Mouse (Mus musculus) CH12F3 (cell line): ENCODE data around the gene Slc4a10.
"Not testable (repeated sequence)": the region's sequence is repeated elsewhere in the genome, so short reads cannot be mapped to it uniquely, and the experiment has no call there.

Experiments
- in situ Hi-C: fragments of 300-500 bp; cut with MboI; formaldehyde crosslinking; loops from 2 replicates; pipeline ENCODE4 v1.14.3; 2020; ENCODE audit warnings: low sequenced_read_pairs

Gene Slc4a10

GRCm38 (mm10) chr2:62046421-62046845, at the start of gene Slc4a10:
Gene Slc4a10 (plus strand): TSS chr2:62046462.
- in situ Hi-C loops, result no loop called here

- in situ Hi-C loops, result not testable (repeated sequence)
Observed at GRCm38 (mm10) chr2:62001251-62001650, 45.0 kb upstream of the Slc4a10 start.

GRCm38 (mm10) chr2:62018209-62018608, 28.1 kb upstream of the Slc4a10 start:
- in situ Hi-C loops, result no loop called here

DNA sequence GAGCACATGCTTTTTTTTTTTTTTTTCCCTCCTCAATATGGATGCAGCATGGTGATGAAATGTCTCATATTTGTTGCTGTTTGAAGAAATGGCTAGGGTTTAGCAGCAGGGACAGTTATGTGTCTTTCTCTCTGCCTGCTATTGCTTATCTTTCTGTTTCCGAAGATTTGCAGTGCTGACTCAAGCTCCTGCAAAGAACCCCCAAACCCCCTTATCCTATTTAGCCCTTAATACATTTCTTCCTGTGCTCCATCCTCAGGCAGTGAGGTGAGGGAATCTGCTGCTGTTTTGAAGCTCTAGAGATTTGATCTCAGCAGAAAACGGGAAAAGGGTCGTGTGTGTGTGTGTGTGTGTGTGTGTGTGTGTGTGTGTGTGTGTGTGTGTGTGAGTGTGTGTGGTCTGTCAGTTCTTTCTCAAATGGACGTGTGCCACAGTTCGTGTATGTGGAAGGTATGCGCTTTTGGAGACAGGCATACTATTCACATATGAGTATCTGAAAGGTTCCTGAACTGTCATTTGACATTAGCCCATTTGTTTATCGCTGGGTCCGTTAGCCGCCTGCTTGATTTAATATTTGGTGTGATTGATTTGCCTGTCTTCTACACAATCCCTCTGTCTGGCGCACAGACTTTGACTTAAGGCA, 720 bp downstream of the Slc4a10 start:
- in situ Hi-C loops, result no loop called here

GRCm38 (mm10) chr2:62047504-62048005, 1.3 kb downstream of the Slc4a10 start:
- in situ Hi-C loops, result no loop called here

DNA sequence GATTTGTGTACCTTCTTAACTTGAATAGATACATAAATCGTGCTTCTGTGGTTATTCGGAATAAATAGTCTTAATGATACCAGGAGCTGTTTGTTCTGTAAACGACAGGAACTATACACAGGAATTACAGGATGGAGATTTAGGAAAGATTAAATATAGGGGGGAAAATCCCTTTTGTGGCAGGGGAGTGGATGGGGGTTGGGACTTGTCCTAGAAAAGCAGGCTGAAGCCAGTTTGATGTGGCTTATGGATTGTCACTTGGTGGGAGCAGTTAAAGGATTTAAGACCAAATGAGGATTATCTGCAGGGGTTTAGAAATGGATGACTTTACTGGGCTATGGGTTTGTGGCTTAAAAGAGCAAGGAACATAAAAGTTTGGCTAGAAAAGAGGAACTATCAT, 1.9 kb downstream of the Slc4a10 start:
- in situ Hi-C loops, result no loop called here

DNA sequence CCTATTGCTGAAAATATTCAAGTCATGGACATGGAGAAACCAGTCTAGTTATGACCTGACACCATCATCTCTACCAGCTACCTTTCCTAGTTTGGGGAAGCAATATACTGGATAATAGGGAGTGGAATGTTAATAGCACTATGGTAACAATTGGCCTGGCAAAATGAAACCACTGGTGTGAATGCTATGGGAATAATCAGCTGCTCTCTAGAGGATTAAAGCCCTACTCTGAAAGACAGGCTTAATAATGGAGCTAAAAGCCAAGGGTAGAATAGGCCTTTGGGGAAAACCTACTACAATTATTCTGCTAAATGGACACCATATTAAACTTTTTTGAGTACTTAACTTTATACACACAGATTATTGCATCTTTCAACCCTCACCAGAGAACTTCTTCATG, 30.2 kb downstream of the Slc4a10 start:
- in situ Hi-C loops, result no loop called here

DNA sequence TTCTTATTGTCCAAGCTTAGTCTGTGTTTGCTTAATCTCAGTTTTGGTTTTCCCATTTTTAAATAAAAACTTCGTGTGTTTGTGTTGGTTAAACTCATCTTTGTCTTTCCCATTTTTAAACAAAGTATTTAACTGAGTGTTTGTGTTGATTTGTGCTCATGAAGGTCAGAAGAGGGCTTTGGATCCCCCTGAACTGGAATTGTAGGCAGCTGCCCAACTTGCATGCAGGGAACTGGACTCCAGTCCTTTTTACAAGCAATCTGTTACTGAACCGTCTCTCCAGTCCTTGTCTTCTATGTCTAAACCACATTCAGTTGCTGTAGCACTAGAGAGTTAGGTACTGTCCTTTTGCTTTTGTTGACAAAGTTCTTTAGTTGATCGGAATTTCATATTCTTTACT, 41.3 kb downstream of the Slc4a10 start:
- in situ Hi-C loops, result no loop called here

DNA sequence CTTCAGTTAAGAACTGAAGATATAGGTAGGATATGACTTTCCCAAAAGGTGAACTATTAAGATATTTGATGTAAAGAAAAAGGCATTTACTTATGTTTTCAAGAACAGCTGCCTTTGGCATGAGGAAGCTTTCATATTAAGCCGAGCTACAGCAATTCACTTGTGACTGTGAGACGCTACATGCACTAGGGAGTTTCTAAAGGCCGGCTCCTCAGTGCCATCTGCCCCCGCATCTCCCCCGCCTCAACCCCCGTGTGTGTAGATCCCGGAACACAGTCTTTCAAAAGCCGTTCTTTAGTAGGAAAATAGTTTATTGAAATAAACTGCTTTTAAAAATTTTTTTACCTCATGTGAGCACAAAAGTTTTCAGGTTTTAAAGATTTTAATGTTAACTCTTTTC, 42.5 kb downstream of the Slc4a10 start:
- in situ Hi-C loops, result no loop called here

- in situ Hi-C loops, result no loop called here
Observed at GRCm38 (mm10) chr2:62089208-62089607, 42.9 kb downstream of the Slc4a10 start.

GRCm38 (mm10) chr2:62100526-62100925, 54.3 kb downstream of the Slc4a10 start:
- in situ Hi-C loops, result no loop called here

- in situ Hi-C loops, result no loop called here
Observed at GRCm38 (mm10) chr2:62115346-62115745, 69.1 kb downstream of the Slc4a10 start.

DNA sequence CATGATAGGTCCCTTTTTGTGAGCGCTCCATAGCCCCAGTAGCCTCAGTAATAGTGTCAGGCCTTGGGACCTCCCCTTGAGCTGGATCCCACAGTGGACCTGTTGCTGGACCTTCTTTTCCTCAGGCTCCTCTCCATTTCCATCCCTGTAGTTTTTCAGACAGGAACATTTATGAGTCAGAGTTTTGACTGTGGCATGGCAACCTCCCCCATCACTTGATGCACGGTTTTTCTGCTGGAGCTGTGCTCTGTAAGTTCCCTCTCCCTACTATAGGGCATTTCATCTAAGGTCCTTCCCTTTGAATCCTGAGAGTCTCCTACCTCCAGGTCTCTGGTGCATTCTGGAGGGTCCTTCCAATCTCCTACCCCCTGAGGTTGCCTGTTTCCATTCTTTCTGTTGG, 83.7 kb downstream of the Slc4a10 start:
- in situ Hi-C loops, result no loop called here

DNA sequence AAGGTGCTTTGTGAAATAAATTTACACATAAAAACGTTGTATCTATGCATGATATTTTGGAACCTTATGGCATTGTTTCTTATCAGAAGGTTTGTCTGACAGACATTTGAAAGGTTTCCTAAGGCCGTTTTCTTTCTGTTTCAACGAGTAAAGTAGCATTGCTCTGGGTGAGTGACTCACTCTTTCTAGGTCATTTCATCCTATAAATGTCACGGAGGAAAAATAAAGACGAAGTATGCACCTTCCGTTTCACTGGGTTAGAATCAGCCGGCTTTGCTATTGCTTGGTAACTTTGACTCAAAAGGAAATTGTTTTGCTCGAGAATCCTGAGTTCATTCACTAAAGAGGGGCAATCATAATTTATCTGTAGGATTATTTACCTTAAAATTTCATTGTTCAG, 88.6 kb downstream of the Slc4a10 start:
- in situ Hi-C loops, result no loop called here

DNA sequence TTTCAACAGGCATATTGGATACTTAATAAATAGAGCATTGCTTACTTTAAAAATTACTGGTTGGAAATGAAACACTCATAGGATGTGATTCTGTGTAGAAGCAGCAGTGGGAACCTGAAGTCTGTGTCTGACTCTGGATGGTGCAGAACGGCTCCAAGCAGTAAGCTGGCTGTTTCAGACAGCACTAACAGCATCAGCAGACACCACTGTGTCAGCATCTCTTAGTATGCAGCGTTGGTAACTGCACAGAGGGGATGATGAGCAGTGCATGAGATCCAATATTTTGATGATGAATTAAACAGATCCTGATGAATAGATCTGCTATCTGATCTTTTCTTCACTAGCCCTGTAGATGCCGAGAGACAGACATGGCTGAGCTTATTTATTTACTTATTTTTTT, 101.4 kb downstream of the Slc4a10 start:
- in situ Hi-C loops, result no loop called here

- in situ Hi-C loops, result no loop called here
Observed at GRCm38 (mm10) chr2:62149421-62149820, 103.2 kb downstream of the Slc4a10 start.

DNA sequence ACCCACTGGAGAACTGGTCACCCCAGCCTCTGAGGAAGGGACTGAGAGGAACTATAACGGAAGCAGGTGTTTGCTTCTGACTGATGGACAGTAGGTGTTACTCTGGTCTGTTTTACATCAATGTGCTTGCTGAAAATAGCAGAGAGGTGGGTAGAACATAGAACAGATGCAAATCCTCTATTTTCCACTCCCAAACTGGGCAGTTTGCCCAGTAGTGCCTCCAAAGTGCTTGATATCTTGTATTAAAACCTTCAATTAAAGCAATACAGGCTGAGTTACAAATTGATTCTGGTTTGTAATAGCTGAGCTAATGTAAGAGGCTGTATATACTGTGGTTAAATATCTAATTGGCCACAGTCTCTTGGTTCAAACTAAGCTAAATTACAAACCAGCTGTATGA, 104.6 kb downstream of the Slc4a10 start:
- in situ Hi-C loops, result no loop called here

DNA sequence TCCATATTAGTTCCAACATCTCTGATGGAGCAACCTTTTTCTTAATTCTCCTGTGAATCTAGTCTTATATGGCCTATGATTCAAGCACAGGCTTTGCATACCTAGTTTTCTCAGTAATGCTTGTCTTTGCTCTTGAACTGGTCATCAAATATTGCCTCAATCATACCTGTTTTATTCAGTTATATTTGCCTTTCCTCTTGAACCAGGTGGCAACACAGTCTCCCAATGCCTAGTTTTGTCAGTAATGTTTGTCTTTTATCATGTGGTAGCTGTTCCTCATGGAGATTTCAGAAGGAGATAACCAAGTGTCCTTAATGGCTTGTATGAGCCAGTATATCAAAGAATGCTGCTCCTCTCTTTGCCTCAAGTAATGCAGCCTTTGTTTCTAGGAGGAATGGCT, 163.8 kb downstream of the Slc4a10 start:
- in situ Hi-C loops, result no loop called here

GRCm38 (mm10) chr2:62211106-62211505, 164.8 kb downstream of the Slc4a10 start:
- in situ Hi-C loops, result no loop called here

DNA sequence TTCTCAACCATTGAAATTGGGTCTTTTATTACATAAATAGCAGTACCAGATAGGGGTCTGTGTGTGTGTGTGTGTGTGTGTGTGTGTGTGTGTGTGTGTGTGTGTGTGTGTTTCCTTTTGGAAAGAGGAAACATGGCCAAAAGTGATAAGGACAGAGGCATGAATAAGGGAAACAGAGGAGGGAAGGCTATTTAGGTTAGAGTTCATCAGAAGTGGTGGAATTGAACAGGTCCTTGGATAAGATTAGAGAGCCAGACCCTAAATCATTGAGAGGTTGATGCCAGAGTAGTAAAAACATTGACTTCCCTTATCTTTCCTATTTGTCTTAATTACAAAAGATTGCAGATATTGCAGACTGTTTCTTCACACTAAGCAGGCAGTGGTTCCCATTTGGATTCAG, 181.3 kb downstream of the Slc4a10 start:
- in situ Hi-C loops, result no loop called here

DNA sequence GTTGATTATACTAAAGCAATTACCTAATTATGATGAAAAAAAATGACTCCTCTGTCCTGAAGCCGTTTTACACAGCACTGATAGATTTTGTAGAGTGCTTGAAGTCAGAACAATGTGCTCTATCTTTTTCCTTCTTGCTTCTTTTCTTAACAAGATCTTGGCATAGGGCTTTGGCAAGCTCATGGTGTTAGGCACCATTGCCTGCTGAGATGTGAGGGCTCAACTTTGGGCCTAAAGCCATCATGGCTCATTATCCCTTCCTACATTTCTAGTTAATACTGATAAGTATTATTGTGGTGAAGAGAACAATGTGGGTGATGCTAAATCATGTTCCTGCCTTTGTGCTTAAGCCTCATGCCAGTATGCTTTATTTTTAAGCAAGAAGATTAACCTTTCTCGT, 185.0 kb downstream of the Slc4a10 start:
- in situ Hi-C loops, result no loop called here

DNA sequence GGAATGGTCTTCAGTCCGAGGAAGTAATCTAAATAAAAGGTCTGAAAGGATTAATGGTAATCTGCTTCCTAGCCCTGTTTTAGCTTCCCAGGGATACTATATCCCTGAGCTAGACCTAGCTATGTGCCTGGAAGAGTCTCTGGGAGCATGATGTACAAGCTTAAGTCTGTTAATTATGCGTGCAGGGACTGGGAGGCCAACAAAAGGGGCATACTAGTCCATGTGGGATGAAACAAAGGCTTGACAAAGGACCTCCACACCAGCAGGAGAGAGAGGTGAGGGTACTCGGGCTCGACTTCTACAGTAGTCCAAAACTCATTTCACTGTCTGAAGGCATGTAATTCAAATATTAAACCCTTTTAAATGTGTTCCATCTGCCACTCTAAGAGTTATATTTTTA, 197.9 kb downstream of the Slc4a10 start:
- in situ Hi-C loops, result no loop called here

GRCm38 (mm10) chr2:62268467-62268866, 222.2 kb downstream of the Slc4a10 start:
- in situ Hi-C loops, result no loop called here
